Mouse (Mus musculus) cerebellum, adult 18-20 months (tissue): ENCODE results near the gene Insl3.

Source experiments
- DNase-seq, 2 experiments: peaks; one replicate each; pipeline ENCODE4 v3.0.0; 2021

The Insl3 gene

GRCm38 (mm10) chr8:71689028-71689427 lies at the start of gene Insl3:
Gene Insl3 (plus strand): TSS chr8:71689214.
- DNase-seq = peak in 1 of 2 experiments; percentile 2

- DNase-seq = no peak
Observed at GRCm38 (mm10) chr8:71639318-71639717, 49.7 kb upstream of the Insl3 start.

- DNase-seq = no peak
Observed at GRCm38 (mm10) chr8:71645510-71645909, 43.5 kb upstream of the Insl3 start.

GRCm38 (mm10) chr8:71654600-71654999 lies 34.4 kb upstream of the Insl3 start:
- DNase-seq = no peak

- no peak for DNase-seq
Observed at GRCm38 (mm10) chr8:71657816-71658215, 31.2 kb upstream of the Insl3 start.

GRCm38 (mm10) chr8:71658515-71659049 lies 30.4 kb upstream of the Insl3 start:
- DNase-seq = no peak

GRCm38 (mm10) chr8:71659751-71660150 lies 29.3 kb upstream of the Insl3 start:
- DNase-seq = peak; percentile 66 to 74

- DNase-seq = peak; percentile 85 to 94
Observed at GRCm38 (mm10) chr8:71660325-71661120, 28.5 kb upstream of the Insl3 start.

- peak in 1 of 2 experiments; percentile 42 for DNase-seq
Observed at GRCm38 (mm10) chr8:71665331-71666130, 23.5 kb upstream of the Insl3 start.

- DNase-seq = peak; percentile 31 to 38
Observed at GRCm38 (mm10) chr8:71666855-71667254, 22.2 kb upstream of the Insl3 start.

GRCm38 (mm10) chr8:71667256-71667655 lies 21.8 kb upstream of the Insl3 start:
- DNase-seq = no peak

- peak; percentile 50 to 51 for DNase-seq
Observed at GRCm38 (mm10) chr8:71668220-71668975, 20.6 kb upstream of the Insl3 start.

GRCm38 (mm10) chr8:71670198-71670597 lies 18.8 kb upstream of the Insl3 start:
- peak; percentile 33 to 48 for DNase-seq

GRCm38 (mm10) chr8:71670621-71671548 lies 18.1 kb upstream of the Insl3 start:
- peak; percentile 83 to 84 for DNase-seq

- peak; percentile 95 to 96 for DNase-seq
Observed at GRCm38 (mm10) chr8:71671549-71671965, 17.5 kb upstream of the Insl3 start, which contains the start of gene Unc13a. Gene Unc13a (minus strand): TSS chr8:71671757.

GRCm38 (mm10) chr8:71672168-71672735 lies 16.8 kb upstream of the Insl3 start:
- DNase-seq = no peak

- DNase-seq = no peak
Observed at GRCm38 (mm10) chr8:71674071-71674470, 14.9 kb upstream of the Insl3 start.

GRCm38 (mm10) chr8:71675456-71676019 lies 13.5 kb upstream of the Insl3 start:
- DNase-seq = peak in 1 of 2 experiments; percentile 39

- peak; percentile 66 to 83 for DNase-seq
Observed at GRCm38 (mm10) chr8:71676020-71676741, 12.8 kb upstream of the Insl3 start, which contains the start of gene Jak3. Gene Jak3 (plus strand): TSS chr8:71676296.

GRCm38 (mm10) chr8:71676803-71677202 lies 12.2 kb upstream of the Insl3 start:
- no peak for DNase-seq
